Mouse (Mus musculus) G1E (cell line): ENCODE data around the gene Xrcc5.

Experiments
- CTCF ChIP-seq: IDR thresholded peaks from 2 replicates; pipeline ENCODE4 v1.5.1; 2012; ENCODE audit warnings: low read depth, low read length, inconsistent platforms, mixed read lengths
- POLR2AphosphoS5 ChIP-seq: IDR thresholded peaks from 2 replicates; pipeline ENCODE4 v1.6.1; 2012; ENCODE audit warnings: low read depth, low read length, inconsistent platforms; ENCODE audit not compliant: insufficient replicate concordance
- TAL1 ChIP-seq: conservative IDR thresholded peaks from 2 replicates; pipeline ENCODE4 v1.6.1; 2012; ENCODE audit warnings: low read depth, low read length, inconsistent platforms, mixed read lengths

- TF ChIP-seq CTCF (no peak), POLR2AphosphoS5 (no peak), TAL1 (no peak)
Measured at GRCm38 (mm10) chr1:72379752-72380353, 72.6 kb downstream of the Xrcc5 start.
